Mouse (Mus musculus): Measurements from ENCODE around the gene Fcrla. TPM values are rescaled to one million over a fixed set of nuclear protein-coding genes. Genes with fewer than 3 reads are reported as not detected.
A peak's percentile ranks its signal among the peaks of the same experiment; 100 is the strongest.

Fcrla gene
- total RNA-seq, 2 experiments from 2014 or later: not detected

GRCm38 (mm10) chr1:170868107-170868904, 59.1 kb downstream of the Fcrla start:
- no peak for TF ChIP-seq CTCF (IDR thresholded peaks at IDR 0.05)

GRCm38 (mm10) chr1:170867691-170868105, 59.7 kb downstream of the Fcrla start, which contains the start of gene Atf6:
Gene Atf6 (minus strand): TSS chr1:170867771.
- intact Hi-C loops (cut with DNase I): no loop called here
- H3K27ac ChIP-seq: peak within 1 kb of the TSS; percentile 95
- peak; percentile 96 for DNase-seq
- no peak for TF ChIP-seq CTCF (IDR thresholded peaks at IDR 0.05)
- H3K4me3 ChIP-seq: peak within 1 kb of the TSS; percentile 92

More at GRCm38 (mm10) chr1:170868107-170868904, 59.1 kb downstream of the Fcrla start:
- Histone ChIP-seq H3K4me3 (peak overlapping the region; percentile 92), H3K27ac (peak overlapping the region; percentile 95)
- intact Hi-C loops (cut with DNase I): no loop called here
- peak; percentile 67 for DNase-seq

Other genes with a start within 250 kb of the Fcrla start
- gene Atf6, start 59.8 kb downstream of the Fcrla start, total RNA-seq (2021): 10 to 100 TPM; 17.3 to 19.0 TPM
- under 1 TPM in 1 of 2 experiments, not detected in 1; 0.39 TPM for gene Gm26620, start 42.5 kb downstream of the Fcrla start, total RNA-seq (2021)
- 1 to 10 TPM; 4.0 to 4.1 TPM for gene Dusp12, start 42.0 kb downstream of the Fcrla start, total RNA-seq (2021)
- gene Fcrlb, start 14.6 kb downstream of the Fcrla start, total RNA-seq (2021): not detected
- gene Fcgr2b, start 49.0 kb upstream of the Fcrla start, total RNA-seq (2021): 1 to 10 TPM; 2.2 to 4.1 TPM
- not detected for gene Fcgr4, start 91.3 kb upstream of the Fcrla start, total RNA-seq (2021)
- 1 to 10 TPM; 1.8 to 4.3 TPM for gene Fcgr3, start 137.4 kb upstream of the Fcrla start, total RNA-seq (2021)
- gene Cfap126, start 186.3 kb upstream of the Fcrla start, total RNA-seq (2021): 1 to 10 TPM in 1 of 2 experiments, under 1 TPM in 1; 0.75 to 1.8 TPM
- gene Sdhc, start 223.0 kb upstream of the Fcrla start, total RNA-seq (2021): 100 to 1,000 TPM; 635 to 909 TPM
- 10 to 100 TPM; 24.7 to 27.7 TPM for gene Mpz, start 223.1 kb upstream of the Fcrla start, total RNA-seq (2021)